Mouse (Mus musculus): Measurements from ENCODE around the gene Fars2.
A peak's percentile ranks its signal among the peaks of the same experiment; 100 is the strongest.

Fars2 gene

DNA sequence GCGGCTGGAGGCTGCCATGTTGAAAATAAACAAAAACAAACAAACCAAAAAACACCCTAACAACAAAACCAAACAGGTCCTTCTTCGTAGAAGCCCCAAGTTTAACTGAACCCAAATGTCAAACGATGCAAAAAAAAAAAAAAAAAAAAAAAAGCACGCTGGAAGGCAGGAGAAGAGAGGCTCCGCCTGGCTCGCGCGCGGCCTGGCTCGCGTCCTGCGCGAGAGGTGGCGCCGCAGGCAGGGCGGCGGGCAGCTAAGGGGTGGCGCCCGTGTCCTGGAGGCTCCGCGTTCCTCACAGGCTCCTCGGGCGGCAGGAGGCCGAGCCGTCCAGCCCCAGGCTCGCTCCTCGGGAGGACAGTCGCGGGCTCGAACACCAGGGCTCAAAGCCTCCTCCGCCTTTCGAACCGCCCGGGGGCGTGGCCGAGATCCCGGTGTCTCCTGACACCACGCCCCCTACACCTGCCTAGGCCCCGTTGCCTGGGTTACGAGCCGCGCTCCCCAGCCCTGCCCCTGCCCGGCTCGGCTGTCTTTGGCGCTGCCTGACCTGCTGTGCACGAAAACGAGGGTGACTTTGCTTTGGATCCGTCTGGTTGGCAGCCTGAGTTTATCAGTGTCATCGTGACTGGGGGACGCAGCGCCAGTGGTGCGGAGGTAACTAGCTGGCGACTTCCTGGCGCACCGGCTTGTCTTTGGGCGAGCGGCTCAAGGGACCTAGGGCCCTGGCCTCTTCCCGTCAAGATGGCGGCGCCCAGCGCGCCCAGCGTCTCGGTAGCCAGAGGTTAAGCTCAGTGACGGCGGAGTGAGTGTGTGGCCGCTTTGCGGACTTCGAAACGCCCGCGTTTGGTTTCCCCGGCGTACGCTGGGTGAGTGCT lies at the start of gene Fars2, which contains the start of gene Lyrm4:
Fars2 (plus strand) TSS at position 270 of the 872 bp plus-strand sequence.
Lyrm4 (minus strand) TSS at position 384 of the 872 bp plus-strand sequence.
- peak; percentile 95 to 96 for DNase-seq (ENCODE audit: low spot score in 2 of 2)

- no peak for DNase-seq (ENCODE audit: low spot score in 2 of 2)
These were observed 42.7 kb upstream of the Fars2 start for GRCm38 (mm10) chr13:36074484-36074883.

GRCm38 (mm10) chr13:36081591-36081990 lies 35.6 kb upstream of the Fars2 start:
- no peak for DNase-seq (ENCODE audit: low spot score in 2 of 2)

DNA sequence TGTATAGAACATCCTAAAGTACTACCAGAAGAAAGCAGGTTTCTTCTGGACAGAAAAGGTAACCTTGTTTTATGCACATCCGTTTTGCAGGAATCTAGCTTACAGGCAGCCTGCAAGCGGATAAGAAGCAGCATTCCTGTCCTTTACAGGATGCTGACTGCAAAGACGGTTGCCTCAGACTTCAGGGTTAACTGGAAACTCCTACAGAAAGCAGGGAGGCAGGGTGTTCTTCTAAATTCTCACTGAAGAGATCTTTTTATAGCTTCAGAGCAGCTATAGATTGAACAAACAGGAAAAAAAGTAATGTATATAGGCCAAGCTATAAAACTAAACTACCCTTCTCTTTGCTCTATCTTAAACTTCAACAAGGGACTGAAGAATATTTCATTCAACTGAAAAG lies 32.5 kb upstream of the Fars2 start:
- DNase-seq (ENCODE audit: low spot score in 2 of 2) = no peak

- DNase-seq (ENCODE audit: low spot score in 2 of 2) = no peak
These were observed 31.2 kb upstream of the Fars2 start for GRCm38 (mm10) chr13:36085971-36086370.

DNA sequence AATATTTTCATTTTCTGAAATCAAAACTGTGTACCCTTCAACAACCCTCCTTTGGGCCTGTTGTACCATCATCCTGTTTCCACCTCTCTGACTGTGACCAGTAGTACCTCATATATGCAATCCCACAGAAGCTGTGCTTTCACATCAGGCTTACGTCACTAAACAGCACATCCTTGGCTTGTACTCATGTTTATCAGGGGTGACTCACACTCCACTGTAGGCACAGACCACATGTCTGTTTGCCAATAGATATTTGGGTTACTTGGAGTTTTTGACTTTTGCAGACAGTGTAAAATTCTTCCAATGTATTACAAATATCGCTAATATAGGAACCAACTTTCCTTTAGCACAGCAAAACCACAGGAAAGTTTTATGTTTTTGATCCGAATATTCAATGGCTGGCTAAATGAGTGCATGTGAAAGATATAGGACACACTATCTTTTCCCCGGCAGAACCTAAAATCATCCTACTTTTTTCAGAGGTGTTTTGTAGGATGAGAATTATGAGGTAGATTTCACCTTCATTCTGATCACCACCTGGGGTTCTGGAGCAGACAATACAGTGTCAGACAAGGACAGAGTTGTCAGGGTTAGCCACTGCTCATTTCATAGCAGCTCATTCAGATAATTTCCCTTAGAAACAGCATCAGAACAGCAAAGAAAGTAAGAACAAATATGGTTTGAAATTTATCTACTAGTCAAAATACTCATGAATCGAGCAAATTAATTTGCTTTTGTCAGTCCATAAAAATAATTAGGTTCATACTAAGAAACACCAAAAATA lies 30.4 kb upstream of the Fars2 start:
- DNase-seq (ENCODE audit: low spot score in 2 of 2) = no peak

GRCm38 (mm10) chr13:36087427-36087826 lies 29.8 kb upstream of the Fars2 start:
- no peak for DNase-seq (ENCODE audit: low spot score in 2 of 2)

DNA sequence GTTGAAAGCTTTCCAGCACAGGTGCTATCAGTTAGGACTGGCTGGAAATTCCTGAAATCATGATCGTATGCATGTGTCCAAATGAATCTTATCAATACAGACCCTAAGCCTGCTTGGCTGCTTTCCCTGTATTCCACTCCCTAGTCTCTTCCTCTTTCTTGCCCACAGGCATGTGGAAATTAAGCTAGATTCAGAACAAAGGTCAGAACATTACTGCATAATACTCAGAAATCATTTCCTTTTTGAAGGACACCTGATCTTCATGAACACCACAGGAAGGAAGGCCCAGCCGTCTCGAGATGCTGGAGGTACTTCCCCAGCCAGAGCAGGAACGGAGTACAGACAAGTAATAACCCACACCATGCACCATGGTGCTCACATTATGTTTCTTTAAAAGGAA lies 29.0 kb upstream of the Fars2 start:
- no peak for DNase-seq (ENCODE audit: low spot score in 2 of 2)

DNA sequence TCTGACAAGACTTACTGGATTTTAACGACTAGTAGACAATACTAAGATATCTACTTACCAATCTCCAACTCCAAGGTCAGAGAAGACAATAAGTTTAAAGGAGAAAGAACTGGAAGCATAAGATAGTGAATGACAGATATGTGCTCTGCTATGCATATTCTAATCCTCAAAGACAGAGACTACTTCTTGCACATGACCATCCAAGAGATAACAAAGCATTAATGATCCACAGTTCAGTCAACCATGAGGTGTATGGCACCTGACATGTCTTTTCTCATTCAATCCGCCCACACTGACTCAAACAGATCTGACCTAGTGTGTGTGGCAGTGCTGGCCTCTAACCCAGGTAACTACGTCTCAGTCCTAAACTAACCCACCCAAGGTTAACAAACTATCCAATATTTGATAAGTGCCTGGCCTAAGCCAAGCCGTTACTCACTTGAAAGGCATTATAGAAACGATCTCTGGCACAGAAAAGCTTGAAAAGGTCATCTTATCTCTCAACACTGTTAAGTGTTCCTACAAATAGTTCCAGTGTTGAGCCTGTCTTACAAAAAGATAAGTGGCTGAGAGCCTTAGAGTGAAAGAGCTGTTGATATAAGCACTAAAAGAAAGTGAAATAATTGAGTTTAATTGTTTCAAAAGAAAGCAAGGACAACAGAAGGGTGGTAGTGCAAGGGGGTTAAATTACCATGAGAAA lies 20.4 kb upstream of the Fars2 start:
- no peak for DNase-seq (ENCODE audit: low spot score in 2 of 2)

DNA sequence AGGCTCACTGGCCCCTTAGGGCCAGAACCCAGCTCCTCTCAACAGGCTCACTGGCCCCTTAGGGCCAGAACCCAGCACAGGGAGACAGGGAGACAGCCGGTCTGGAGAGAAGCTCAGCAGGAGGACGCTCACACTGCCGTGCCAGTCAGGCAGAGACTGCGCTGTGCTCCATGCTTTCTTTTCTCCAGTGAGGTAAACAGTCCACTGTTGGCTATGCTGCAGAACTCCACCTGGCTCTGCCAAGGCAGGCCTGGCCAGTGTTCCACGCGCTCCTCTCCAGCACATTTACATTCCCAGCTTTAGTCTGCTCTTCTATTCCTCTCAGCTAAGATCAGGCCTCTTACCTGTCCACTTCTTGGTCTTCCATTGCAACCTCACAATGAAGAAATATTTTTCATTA lies 11.6 kb upstream of the Fars2 start:
- DNase-seq (ENCODE audit: low spot score in 2 of 2) = no peak

DNA sequence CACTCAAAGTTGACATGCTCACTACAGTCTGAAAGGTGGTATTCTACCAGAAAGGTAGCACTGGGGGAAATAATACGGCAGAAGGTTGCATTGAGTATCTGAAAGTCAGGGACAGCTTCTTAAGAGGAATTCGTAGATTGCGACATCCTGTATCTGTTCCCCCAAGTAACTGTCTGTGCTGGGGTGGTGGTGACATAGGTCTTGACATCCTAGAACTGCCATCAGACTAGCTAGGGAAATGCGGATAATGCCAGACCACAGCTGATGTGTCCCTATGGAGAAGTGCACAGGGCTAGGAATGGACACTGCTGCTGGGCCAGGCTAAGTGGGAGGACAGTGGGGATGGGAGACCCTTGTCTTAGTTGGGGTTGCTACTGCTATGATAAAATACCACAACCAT lies 8.7 kb upstream of the Fars2 start:
- no peak for DNase-seq (ENCODE audit: low spot score in 2 of 2)

GRCm38 (mm10) chr13:36111331-36111730 lies 5.9 kb upstream of the Fars2 start:
- no peak for DNase-seq (ENCODE audit: low spot score in 2 of 2)

- DNase-seq (ENCODE audit: low spot score in 2 of 2) = no peak
These were observed 4.0 kb upstream of the Fars2 start for GRCm38 (mm10) chr13:36113181-36113580.

DNA sequence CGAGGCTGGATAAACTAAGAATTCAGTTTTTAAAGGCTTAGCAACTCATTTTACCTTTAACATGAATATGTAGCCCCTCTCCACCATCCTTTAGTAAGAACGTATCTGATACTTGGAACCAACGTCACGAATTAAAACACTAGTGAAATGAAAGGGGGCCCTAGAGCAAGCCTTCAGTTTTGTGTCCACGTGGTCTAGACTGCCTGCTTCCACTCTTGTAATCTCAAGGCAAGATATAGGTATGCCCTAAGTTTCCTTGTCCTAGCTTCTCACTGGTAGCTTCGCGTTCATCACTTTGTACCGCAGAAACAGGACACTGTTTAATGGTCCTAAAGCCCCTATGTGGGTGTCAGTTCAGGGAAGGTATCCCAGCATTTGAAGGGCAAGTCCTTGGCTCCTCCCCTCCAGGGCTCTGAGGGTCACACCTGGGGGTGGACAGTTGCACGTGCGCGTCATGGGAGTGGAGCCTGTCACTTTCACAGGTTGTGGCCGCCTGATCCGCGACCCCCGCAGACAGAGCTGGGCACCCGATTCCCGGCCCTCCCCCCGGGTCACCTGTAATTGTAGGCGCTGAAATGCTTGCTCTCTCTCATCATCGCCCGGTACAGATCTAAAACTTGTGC lies 581 bp upstream of the Fars2 start:
- peak in 1 of 2 experiments; percentile 22 for DNase-seq (ENCODE audit: low spot score in 2 of 2)

DNA sequence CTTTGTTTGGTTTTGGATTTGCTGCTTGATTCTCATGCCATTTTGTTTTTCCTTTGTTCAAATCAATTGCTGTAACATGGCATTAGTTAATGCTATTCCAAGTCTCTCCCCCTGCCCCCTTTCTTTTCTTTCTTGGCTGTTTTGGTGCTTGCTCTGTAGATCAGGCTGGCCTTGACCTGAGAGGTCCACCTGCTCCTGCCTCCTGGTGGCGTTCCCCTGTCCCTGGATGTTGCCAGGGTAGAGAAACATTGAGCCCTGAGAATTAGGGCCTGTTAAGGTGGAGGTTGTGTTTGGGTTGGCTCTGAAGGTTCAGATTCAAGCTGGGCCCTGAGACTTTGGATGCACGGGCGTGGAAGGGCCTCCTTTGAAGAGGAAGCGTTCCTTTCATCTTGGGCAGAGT lies 2.5 kb downstream of the Fars2 start:
- no peak for DNase-seq (ENCODE audit: low spot score in 2 of 2)

DNA sequence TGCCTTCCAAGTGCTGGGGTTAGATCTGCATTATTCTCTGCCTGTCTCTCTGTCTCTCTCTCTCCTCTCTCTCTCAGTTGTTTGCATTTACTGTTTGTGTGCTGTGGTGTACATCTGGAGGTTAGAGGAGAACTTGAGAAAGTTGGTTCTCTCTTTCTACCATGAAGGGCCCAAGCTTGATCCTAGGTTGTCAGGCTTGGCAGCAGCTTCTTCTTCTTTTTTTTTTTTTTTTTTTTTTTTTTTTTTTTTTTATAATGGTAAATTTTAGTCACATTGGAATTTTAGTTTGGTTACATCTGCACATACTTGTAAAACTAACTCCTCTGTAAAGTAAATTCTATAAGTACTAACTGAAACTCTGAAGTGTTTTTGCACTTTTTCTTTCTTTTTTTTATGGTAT lies 3.4 kb downstream of the Fars2 start:
- DNase-seq (ENCODE audit: low spot score in 2 of 2) = no peak

GRCm38 (mm10) chr13:36129360-36130054 lies 12.3 kb downstream of the Fars2 start:
- DNase-seq (ENCODE audit: low spot score in 2 of 2) = no peak

GRCm38 (mm10) chr13:36131401-36131800 lies 14.2 kb downstream of the Fars2 start:
- no peak for DNase-seq (ENCODE audit: low spot score in 2 of 2)

GRCm38 (mm10) chr13:36131992-36132649 lies 14.9 kb downstream of the Fars2 start:
- no peak for DNase-seq (ENCODE audit: low spot score in 2 of 2)

DNA sequence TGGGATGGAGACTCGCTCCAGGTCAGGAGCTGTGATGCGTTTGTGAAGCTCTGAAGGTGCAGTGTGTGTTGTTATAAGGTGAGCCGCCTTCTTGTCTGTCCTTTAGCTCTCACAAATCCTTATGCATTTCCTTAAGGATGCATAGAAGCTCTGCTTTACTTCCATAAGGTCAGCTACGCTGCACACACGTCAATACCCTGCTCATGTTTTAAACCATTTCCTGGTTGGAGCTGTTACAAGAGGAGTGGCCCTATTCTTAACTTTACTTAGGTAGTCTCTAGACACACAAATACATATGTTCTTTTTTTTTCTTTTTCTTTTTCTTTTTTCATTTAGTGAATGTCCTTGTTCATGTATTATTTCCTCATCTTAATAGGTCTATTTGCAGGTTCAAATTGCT lies 22.5 kb downstream of the Fars2 start:
- no peak for DNase-seq (ENCODE audit: low spot score in 2 of 2)
